Mouse (Mus musculus): ENCODE measurements around the gene Tmem206. TPM values are rescaled to one million over a fixed set of nuclear protein-coding genes. Genes with fewer than 3 reads are reported as not detected.

Gene Tmem206
- polyA plus RNA-seq, 2 experiments: 4.1 to 6.3 TPM

DNA sequence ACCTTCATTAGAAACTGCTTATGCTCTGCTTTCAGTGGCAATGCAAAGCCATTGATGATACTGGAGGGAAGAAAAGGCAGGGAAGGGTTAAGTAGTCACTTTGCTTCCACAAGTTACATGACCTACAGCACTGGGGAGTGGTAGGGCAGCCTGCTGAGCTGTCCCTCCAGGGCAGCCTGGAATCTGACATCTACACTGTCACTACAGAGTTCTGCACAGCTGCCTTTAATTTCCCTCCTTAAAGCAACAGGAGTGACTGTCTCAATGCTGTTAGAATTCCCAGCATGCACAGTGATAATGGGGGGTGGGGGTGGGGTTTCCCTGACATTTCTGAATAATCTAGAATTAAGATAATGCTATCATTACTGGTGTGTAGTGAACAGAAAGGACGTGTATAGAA is 31.2 kb downstream of the Tmem206 start:
- 35% methylated on average over 1 of the region's 1 CpGs for WGBS (ENCODE audit: insufficient replicate concordance)
- no peaks in the 10 kb centered on the region for H3K4me1 ChIP-seq (replicated peaks; ENCODE audit: control insufficient read depth in 2 of 2, insufficient read depth in 2 of 2, low read length in 1 of 2)
- ATAC-seq (ENCODE audit: insufficient read depth): no peak
- H3K4me3 ChIP-seq (ENCODE audit: insufficient read depth in 1 of 2, low read depth in 2 of 2, low read length in 2 of 2): no peak overlapping the region
- no peak overlapping the region for H3K4me2 ChIP-seq (ENCODE audit: low read depth)
- no peaks in the 10 kb centered on the region for H3K27me3 ChIP-seq (ENCODE audit: control insufficient read depth, insufficient read depth, low read length)
- H3K36me3 ChIP-seq (replicated peaks; ENCODE audit: control insufficient read depth, insufficient read depth, low read depth): peaks cover 52% of the 10 kb centered on the region
- no peaks in the 10 kb centered on the region for H3K9me3 ChIP-seq (ENCODE audit: control insufficient read depth, low read length)
- no peak for DNase-seq (ENCODE audit: low read depth in 3 of 3, low spot score in 3 of 3)
- TF ChIP-seq CTCF (IDR thresholded peaks at IDR 0.05; ENCODE audit: low read depth) (no peak), EP300 (IDR thresholded peaks at IDR 0.05; ENCODE audit: low read depth) (no peak)
- H3K27ac ChIP-seq: no peak overlapping the region
- no peak overlapping the region for H3K9ac ChIP-seq (replicated peaks)

DNA sequence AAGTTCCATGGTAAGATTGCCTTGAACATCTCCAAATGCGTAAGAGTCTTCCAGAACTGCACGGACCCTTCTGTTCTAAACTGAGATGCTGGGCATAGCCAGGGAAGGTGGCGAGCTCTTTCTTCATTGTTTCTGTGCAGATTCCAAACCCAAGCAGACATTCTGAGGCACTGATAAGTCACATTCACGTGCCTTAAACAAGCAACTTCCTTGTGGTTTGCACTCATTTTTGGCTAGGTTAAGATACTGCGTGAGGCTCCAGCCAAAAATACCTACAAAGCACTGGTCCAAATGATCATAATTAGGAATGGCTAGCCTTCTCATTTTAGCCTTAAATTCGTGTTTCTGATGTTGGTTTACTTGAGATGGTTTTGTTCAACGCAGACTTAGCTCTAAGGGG is 33.8 kb downstream of the Tmem206 start:
- 62% methylated on average over 7 of the region's 7 CpGs for WGBS (ENCODE audit: insufficient replicate concordance)
- Histone ChIP-seq H3K4me3 (ENCODE audit: insufficient read depth in 1 of 2, low read depth in 2 of 2, low read length in 2 of 2) (no peak overlapping the region), H3K9me3 (ENCODE audit: control insufficient read depth, low read length) (no peaks in the 10 kb centered on the region), H3K36me3 (replicated peaks; ENCODE audit: control insufficient read depth, insufficient read depth, low read depth) (peaks cover 40% of the 10 kb centered on the region), H3K27me3 (ENCODE audit: control insufficient read depth, insufficient read depth, low read length) (no peaks in the 10 kb centered on the region), H3K4me1 (replicated peaks; ENCODE audit: control insufficient read depth in 2 of 2, insufficient read depth in 2 of 2, low read length in 1 of 2) (no peaks in the 10 kb centered on the region), H3K27ac (no peak overlapping the region), H3K9ac (replicated peaks) (no peak overlapping the region), H3K4me2 (ENCODE audit: low read depth) (no peak overlapping the region)
- TF ChIP-seq CTCF (IDR thresholded peaks at IDR 0.05; ENCODE audit: low read depth): no peak
- no peak for TF ChIP-seq EP300 (IDR thresholded peaks at IDR 0.05; ENCODE audit: low read depth)
- DNase-seq (ENCODE audit: low read depth in 3 of 3, low spot score in 3 of 3): no peak
- ATAC-seq (ENCODE audit: insufficient read depth): no peak

DNA sequence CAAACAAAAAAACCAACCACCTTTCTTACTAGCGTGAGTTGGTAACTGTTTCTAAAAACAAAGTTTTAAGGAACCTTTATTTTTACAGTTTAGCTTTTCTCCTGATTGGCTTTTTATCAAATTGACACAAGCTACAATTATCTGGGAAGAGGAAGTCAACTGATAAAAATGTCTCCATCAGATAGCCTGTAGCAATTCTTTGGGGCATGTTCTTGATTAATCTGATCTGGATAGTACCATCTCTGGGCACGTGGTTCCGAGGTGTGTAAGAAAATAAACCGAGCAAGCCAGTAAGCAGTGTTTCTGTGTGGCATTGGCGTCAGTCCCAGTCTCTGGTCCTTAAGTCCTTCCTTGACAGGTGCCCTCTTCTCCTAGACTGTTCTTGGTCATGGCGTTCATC is 36.7 kb downstream of the Tmem206 start:
- Histone ChIP-seq H3K27ac (no peak overlapping the region), H3K4me1 (replicated peaks; ENCODE audit: control insufficient read depth in 2 of 2, insufficient read depth in 2 of 2, low read length in 1 of 2) (no peaks in the 10 kb centered on the region), H3K27me3 (ENCODE audit: control insufficient read depth, insufficient read depth, low read length) (no peaks in the 10 kb centered on the region), H3K9ac (replicated peaks) (no peak overlapping the region), H3K4me2 (ENCODE audit: low read depth) (no peak overlapping the region), H3K4me3 (ENCODE audit: insufficient read depth in 1 of 2, low read depth in 2 of 2, low read length in 2 of 2) (no peak overlapping the region), H3K9me3 (ENCODE audit: control insufficient read depth, low read length) (no peaks in the 10 kb centered on the region), H3K36me3 (replicated peaks; ENCODE audit: control insufficient read depth, insufficient read depth, low read depth) (peaks cover 25% of the 10 kb centered on the region)
- ATAC-seq (ENCODE audit: insufficient read depth): no peak
- 75% methylated on average over 6 of the region's 6 CpGs for WGBS (ENCODE audit: insufficient replicate concordance)
- no peak for DNase-seq (ENCODE audit: low read depth in 3 of 3, low spot score in 3 of 3)
- TF ChIP-seq CTCF (IDR thresholded peaks at IDR 0.05; ENCODE audit: low read depth) (no peak), EP300 (IDR thresholded peaks at IDR 0.05; ENCODE audit: low read depth) (no peak)

DNA sequence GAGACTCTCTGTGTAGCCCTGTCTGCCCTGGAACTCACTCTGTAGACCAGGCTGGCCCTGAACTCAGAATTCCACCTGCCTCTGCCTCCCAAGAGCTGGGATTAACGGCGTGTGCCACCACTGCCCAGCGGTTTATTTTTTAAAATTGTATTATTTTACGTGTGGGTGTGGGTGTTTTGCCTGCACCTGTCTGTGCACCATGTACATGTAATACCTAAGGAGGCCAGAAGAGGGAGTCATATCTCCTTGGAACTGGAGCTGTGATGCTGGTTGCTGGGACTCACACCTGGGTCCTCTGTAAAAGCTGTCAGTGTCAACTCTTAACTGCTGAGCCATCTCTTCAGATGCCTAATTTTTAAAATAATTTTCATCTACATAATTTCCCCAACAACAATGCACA is 38.8 kb downstream of the Tmem206 start:
- Histone ChIP-seq H3K9me3 (ENCODE audit: control insufficient read depth, low read length) (no peaks in the 10 kb centered on the region), H3K4me1 (replicated peaks; ENCODE audit: control insufficient read depth in 2 of 2, insufficient read depth in 2 of 2, low read length in 1 of 2) (no peaks in the 10 kb centered on the region), H3K36me3 (replicated peaks; ENCODE audit: control insufficient read depth, insufficient read depth, low read depth) (peaks cover 18% of the 10 kb centered on the region), H3K4me2 (ENCODE audit: low read depth) (no peak overlapping the region), H3K27me3 (ENCODE audit: control insufficient read depth, insufficient read depth, low read length) (no peaks in the 10 kb centered on the region), H3K9ac (replicated peaks) (no peak overlapping the region), H3K27ac (no peak overlapping the region), H3K4me3 (ENCODE audit: insufficient read depth in 1 of 2, low read depth in 2 of 2, low read length in 2 of 2) (no peak overlapping the region)
- DNase-seq (ENCODE audit: low read depth in 3 of 3, low spot score in 3 of 3) (peak; percentile 20 to 40 (median 30)), ATAC-seq (ENCODE audit: insufficient read depth) (peak; percentile 50; the same call in 1 of the 2 replicates)
- 54% methylated on average over 4 of the region's 4 CpGs for WGBS (ENCODE audit: insufficient replicate concordance)
- TF ChIP-seq EP300 (IDR thresholded peaks at IDR 0.05; ENCODE audit: low read depth) (no peak), CTCF (IDR thresholded peaks at IDR 0.05; ENCODE audit: low read depth) (peak; percentile 82)

DNA sequence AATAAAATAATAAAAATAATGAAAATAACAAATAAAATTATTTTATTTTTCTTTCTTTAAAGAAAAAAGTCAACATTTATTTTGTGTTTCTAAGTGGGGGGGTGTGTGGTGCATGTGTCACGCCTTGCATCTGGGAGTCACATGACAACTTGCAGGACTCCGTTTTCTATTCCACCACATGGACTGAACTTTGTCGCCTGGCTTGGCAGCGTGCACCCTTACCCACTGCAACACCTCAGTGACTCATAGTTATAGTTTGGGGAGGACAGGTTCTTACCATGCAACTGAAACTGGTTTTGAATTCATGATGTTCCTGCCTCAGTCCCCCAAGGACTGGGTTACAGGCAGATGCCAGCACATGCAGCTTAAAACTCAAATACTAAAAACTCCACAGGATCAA is 42.5 kb downstream of the Tmem206 start:
- no peak for ATAC-seq (ENCODE audit: insufficient read depth)
- Histone ChIP-seq H3K36me3 (replicated peaks; ENCODE audit: control insufficient read depth, insufficient read depth, low read depth) (peaks cover 8% of the 10 kb centered on the region), H3K27ac (no peak overlapping the region), H3K4me1 (replicated peaks; ENCODE audit: control insufficient read depth in 2 of 2, insufficient read depth in 2 of 2, low read length in 1 of 2) (no peaks in the 10 kb centered on the region), H3K9me3 (ENCODE audit: control insufficient read depth, low read length) (no peaks in the 10 kb centered on the region), H3K4me2 (ENCODE audit: low read depth) (no peak overlapping the region), H3K4me3 (ENCODE audit: insufficient read depth in 1 of 2, low read depth in 2 of 2, low read length in 2 of 2) (no peak overlapping the region), H3K9ac (replicated peaks) (no peak overlapping the region), H3K27me3 (ENCODE audit: control insufficient read depth, insufficient read depth, low read length) (no peaks in the 10 kb centered on the region)
- no peak for DNase-seq (ENCODE audit: low read depth in 3 of 3, low spot score in 3 of 3)
- WGBS (ENCODE audit: insufficient replicate concordance): 77% methylated on average over 4 of the region's 4 CpGs
- TF ChIP-seq CTCF (IDR thresholded peaks at IDR 0.05; ENCODE audit: low read depth) (no peak), EP300 (IDR thresholded peaks at IDR 0.05; ENCODE audit: low read depth) (no peak)

All from liver, embryonic 14.5 days (tissue).